Mouse (Mus musculus): ENCODE measurements at regions not wholly inside any gene's neighbourhood (a gene's known extent, or its start where the extent isn't known, plus 50 kb on each side); places are given as distances from the start of the nearest gene placed in this dataset.

DNA sequence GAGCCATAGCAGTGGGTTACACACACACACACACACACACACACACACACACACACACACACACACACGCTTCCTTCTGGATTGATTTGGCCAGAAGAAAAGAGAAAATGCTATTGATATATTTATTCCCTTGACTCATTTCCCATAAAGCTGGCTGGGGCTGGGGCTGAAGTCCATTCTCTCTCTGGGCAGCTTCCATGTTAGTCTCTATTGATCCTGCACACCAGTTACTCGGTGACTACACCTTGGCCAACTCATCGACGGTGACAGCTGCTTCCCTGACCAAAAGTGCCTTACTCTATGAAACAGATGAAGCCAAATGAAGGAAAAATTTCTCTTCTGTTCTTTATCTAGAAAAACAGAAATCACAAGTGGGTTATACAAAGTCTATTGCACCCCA, 82.1 kb downstream of the Snx18 start:
- no peak for DNase-seq (ENCODE audit: low spot score in 2 of 2)

DNA sequence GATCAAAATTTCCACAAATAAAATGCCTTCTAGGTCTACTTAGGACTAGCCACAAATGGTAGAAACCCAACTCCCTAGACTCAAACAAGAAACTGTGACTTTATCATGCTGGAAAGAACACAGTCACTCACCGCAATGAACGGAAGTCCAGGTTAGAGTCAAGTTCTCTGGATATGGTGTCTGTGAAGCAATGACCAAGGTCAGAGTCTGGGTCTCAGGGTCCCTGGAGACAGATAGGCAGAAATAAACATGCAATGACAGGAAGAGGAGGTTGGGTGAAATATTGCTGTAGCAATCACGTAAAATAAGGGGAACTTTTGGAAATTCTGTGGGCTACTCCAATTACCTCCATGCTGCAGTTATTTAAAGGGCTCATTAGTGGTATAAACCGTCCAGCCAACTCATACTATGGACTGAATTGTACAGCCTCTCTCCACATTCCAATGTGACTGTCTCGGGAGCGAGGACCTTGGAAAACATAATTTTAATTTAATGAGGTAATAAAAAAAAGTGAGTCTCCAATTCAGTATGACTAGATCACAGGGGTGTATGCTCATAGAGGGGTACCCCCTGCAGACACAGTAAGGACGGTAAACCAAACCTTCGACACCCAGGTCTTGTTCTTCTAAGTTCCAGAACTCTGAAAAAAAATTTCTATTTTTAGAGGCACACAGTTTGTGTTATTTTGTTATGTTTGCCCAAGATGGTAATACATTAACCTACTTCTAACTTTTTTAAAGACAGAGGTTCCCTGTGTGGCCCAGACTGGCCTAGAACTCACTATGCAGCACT, 83.5 kb downstream of the Snx18 start:
- DNase-seq (ENCODE audit: low spot score in 2 of 2) = no peak

DNA sequence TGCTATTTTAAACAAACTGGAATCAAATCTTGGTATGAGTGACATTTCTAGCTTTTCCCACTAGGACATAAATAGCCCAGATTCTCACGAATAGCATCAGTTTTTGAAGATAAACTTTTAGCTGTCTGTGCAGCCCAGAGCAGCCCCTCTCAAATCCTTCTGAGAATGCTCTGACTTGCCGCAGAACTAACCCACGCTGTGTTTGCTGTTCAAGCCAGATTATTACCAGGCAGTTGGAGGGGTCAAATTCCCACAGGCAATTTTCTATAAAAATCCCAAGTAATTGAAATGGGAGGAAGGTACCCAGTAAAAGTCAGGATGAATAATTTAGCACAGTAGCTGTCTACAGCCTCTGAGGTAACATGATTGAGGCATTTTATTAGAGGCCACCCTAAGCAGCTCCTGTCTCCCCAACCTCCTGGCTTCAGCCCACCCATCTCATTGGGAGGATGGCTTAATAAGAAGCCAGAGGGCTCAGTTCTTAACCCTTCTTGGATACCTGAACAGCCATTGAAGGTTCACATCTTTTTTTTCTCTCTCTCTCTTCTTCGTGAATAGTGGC, 84.4 kb downstream of the Snx18 start:
- DNase-seq (ENCODE audit: low spot score in 2 of 2) = no peak

DNA sequence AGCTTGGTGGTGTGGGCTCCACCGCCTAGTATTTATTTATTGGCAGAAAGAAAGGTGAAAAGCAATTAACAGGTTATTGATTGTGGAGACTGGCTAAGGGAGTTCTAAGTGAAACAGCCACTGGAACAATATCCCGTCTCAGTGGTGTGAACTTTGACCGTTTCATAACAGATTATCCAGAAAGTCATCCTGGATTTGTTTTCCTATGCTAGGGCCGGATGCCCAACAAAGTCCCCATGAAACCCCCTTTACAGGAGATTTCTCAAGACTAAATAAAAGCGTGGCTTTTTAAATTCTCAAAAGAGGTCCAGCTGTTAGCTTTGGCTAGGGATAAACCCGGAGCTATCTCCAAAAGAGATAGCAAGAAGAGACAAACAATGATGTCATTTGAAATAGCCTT, 91.4 kb downstream of the Snx18 start:
- DNase-seq (ENCODE audit: low spot score in 2 of 2) = no peak

DNA sequence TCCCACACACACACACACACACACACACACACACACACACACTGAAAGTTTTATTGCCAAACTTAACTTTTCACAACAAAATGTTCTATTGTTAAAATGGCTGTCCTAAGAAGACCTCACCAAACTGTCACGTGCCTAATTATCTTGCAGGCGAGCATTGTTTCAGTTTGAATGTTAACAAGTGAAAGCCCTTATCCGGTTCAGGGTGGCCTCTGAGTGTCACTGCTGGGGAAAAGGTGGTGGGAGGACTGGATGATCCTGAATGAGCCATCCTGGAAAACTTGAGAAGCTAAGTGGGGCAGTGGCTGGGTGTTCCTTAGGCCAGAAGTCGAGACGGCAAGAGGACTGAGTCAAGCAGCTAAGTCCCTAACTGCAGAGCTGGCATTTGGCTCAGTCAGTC, 94.9 kb downstream of the Snx18 start:
- no peak for DNase-seq (ENCODE audit: low spot score in 2 of 2)

DNA sequence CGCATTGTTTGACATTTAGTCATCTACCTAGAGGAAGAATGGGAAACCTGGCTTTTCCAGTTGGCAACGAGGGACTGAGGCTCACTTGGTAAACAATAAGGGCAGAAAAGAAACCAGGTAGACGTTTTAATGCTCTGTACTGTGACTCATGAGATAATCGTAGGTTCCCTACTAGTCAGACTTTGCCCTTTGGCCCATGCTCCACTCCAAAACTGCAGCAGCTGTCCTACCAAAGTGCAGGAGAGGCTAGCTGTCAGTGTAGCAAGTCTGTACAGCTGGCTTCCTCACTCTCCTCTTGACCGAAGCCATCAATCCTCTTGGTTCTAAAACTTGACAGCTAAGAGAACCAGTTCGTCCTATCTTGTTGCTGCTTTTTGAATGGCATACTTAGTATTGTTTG, 100.2 kb downstream of the Snx18 start:
- no peak for DNase-seq (ENCODE audit: low spot score in 2 of 2)

DNA sequence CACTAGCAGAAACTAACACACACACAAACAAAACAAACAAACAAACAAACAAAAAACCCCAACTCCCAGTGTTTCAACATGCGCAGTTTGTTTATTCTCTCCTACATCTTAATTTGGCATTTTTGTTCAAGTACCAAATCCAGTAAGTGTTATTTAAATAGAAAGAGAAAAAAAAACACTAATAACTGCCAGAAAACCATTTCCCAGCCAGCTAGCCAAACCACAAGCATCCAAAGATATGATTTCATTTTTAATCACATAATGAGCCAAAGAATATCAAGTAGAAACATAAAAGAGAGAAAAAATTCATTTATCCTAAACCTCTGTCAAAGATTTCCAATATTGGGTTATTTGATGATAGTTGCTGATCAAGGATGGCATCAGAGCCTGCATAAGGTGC, 102.3 kb downstream of the Snx18 start:
- no peak for DNase-seq (ENCODE audit: low spot score in 2 of 2)

DNA sequence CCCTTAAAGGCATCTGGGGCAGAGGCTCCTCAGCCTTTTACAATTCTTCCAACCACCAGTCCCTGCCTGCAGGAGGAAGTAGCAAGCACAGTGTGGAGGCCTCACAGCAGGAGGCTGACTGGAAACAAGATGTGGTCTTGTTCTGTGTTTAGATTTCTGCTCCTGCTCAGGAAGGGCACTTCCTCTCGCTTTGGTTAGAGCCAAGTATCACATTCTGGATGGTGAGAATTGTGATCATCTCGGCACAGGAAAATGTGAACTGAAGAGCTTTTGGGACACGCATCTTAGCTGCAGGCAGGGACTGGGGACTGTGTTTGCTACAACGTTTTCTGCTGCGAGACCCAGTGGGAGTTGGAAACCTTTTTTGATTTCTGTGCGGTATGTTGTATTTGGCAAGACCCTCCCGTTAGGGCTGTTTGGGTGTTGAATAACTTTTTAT, 103.2 kb downstream of the Snx18 start:
- DNase-seq (ENCODE audit: low spot score in 2 of 2) = peak; percentile 44 to 45

DNA sequence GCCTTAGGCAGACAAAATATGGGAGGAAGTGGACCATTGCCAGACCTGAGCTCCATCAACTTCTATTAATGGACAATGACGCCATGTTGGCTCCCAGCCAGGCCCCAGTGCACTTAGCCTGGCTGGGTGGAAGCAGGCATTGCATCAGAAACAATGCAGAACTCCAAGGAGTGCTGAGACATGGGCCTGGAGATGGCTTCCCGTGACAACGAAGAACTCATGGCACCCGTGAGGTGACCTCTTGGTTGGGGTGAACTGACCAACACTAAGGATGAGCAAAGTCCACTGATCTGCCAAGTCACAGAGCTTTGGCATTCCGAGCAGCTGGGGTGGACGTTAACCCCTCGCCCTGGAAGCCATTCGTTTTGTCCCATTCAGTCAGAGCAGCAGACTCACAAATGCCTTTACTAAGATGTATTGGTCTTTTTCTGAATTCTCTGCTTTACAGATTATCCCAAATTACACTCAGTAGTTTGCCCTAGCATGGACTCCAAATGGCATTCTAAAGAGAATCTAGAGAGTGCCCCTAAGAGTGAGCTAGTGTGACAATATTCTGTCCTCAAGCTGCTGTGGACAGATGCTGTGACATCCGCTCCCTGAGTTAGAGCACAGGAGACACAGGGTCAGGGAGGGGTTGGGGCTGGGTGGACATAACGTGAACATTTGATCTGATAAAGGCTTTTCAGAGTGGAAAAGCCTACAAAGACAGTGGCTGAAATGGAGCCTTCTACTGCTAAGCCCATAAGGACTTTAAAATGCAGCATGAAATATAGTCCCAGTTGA, 108.8 kb downstream of the Snx18 start:
- peak; percentile 53 to 62 for DNase-seq (ENCODE audit: low spot score in 2 of 2)

DNA sequence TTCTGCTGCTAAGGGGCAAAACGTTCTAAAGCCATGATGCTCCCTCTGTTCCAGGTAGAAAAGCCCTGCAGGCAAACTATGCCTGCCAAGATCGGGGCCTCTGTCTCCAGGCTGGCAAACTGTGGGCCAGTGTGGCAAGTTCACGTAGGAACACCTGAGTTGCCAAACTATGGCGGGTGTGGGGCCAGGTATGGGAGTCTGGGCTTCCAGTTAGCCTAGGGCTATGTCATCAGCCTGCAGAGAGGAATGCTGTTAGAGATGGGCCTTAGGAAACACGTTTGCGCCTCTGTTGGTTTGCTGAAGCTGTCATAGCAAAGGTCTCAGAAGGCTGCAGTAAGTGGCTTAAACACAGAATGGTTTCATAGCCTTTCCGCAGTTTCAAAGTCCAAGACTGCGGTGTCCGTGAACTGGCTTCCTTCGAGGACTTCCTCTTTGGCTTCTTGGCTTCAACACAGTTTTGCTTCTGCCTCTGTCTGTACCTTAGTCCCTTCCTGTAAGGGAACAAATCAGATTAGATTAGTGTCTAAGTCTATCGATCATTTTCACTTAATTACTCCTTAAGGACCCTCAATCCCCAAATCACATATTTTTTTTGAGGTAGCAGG, 110.1 kb downstream of the Snx18 start:
- DNase-seq (ENCODE audit: low spot score in 2 of 2) = no peak

DNA sequence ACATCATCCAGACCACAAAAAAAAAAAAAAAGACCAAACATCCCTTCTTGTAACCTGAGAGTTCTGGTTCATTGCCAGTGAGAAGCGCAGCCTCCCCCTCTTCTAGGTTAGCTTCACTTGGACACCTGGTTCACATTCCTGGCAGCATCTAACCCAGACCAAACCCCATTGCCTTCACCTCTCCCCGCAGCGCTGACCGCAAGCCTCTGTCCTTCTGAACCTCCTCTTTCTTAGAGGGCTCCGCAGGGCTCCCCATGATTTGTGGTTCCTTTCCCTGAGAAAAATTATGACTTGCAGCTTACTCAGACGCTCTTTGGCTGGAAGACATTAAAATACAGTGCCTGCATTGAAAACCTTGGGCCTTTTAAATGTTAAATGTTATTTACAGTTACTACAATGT, 115.8 kb downstream of the Snx18 start:
- no peak for DNase-seq (ENCODE audit: low spot score in 2 of 2)

DNA sequence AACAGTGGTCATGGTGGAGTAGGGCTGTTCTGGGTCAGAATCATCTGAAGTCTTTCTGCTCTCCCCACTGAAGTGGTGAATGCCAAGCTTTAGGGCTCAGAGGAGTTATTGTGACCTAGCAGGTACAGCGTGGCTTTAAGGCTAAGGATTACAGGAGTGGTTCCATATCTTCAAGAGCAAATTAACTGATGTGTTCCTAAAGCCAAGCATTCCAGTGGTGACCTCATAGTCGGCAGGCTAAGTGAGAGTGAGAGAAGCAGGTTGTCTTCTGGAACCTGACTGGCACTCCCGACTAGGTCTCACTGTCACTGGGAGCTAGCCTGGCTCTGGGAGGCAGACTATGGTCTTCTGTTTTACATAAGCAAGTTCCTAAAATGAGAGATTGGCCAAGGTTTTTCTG, 116.3 kb downstream of the Snx18 start:
- DNase-seq (ENCODE audit: low spot score in 2 of 2) = no peak

DNA sequence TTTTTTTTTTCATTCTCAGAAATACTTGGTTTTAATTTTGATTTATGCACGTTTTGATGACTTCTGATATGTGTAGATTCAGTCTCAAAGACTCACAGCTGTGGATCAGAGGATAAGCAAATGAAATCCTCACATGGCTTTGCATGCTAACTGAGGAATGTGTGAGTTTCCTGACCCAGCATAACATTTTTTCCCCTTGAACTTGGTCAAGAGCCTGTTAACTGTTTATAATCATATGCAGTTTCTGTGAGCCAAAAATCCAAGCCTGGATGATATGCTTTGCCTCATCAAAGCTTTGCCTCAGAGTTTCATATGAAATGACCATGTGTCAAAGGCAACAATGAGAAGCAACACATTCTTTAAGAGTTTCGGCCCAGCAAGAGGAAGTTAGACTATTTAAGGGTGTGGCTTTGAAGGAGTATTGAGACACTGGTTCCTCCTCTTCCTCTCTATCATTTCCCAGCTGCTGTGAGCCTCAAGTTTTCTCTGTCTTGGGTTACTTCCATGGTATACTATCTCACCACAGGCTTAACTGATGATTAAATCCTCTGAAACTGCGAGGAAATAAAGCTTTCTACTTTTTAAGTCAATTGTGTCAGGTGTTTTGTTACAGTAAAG, 117.9 kb downstream of the Snx18 start:
- no peak for DNase-seq (ENCODE audit: low spot score in 2 of 2)

DNA sequence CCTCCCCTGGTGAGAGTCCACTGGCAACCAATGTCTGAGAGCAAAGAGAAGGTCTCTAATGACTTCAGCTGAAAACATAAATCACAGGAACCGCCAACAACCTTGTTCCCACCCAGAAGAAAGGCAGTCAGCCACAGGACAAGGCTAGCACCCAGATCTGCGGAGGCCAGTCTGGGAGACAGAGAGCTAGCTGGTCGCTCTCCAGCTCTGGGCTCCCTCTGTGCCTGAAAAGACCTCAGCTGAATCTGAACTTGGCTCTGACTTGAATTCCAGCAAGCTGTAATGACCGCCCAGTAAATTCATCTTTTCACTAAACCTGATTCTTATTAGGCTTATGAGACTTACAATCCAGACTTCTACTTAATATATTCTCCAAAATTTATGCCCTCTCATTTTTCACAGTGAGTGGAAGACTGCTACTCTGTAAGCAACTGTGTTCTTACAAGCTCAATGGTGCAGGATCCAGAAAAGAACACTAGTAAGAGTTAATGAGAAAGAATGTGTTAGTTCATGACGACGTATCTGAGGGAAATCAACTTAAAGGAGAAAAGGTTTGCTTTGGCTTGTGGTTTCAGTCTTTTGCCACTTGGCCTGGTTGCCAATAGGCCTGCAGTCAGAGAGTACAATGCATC, 119.2 kb downstream of the Snx18 start:
- no peak for DNase-seq (ENCODE audit: low spot score in 2 of 2)

DNA sequence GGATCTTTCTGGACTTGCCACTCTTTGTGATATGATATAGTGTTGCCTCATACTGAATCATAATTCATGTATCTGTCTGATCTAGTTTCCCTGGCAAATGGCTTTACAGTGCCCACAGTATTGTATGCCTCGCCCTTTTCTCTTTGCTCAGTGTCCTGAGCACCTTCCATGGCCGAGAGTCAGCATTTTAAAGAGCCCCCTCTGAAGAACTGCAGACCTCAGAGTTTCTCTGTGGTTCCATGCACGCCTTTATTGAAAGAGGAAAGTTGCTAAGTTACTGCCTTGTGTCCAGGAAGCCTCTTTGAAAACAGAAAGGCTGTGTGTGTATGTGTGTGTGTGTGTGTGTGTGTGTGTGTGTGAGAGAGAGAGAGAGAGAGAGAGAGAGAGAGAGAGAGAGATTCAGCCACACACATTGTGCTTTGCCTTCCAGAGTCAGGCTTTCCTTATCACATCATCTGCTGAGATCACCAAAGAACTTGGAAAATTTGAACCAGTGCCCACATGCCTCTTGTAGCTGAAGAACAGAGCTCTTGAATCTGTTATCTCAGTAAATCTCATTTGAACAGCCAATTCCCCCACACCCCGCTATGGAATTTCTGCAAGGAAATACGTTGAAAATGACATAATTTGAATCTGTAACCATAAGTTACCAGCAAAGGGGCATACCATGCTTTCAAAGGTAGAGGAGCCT, 122.6 kb downstream of the Snx18 start:
- no peak for DNase-seq (ENCODE audit: low spot score in 2 of 2)

DNA sequence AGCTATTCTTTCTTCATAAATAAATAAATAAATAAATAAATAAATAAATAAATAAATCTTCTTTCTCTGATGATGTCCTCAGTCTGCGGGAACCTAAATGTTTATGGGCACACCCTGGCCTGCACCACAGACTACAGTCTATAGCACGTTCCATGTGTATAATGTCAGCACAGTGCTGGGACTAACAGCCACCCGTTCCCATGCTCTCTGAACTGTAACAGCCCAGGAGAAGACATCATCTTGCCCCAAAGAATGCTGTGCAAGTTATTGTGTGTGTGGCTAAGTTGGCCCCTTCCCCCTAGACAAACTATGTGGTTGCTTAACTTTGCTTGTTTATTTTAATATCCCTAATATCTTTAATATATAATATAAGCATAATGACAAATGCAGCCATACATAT, 123.2 kb downstream of the Snx18 start:
- DNase-seq (ENCODE audit: low spot score in 2 of 2) = no peak

DNA sequence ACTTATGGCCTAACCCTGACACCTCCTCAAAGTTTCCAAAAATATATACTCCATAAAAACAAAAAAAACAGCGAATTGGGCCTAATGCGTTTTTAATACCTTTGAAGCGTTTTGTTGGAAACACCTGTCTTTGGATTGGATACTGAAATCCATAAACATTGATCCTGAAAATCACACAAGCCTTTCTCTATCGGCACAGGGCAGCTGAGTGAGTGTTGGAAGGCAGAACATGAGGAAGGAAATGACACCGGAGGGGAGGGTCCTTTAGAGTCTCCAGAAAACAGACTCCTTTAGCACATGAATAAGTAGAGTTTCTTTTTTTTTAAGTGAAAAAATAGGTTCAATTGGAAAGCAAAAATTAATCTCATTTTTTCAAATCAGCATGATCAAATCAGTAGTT, 123.7 kb downstream of the Snx18 start:
- DNase-seq (ENCODE audit: low spot score in 2 of 2) = no peak

DNA sequence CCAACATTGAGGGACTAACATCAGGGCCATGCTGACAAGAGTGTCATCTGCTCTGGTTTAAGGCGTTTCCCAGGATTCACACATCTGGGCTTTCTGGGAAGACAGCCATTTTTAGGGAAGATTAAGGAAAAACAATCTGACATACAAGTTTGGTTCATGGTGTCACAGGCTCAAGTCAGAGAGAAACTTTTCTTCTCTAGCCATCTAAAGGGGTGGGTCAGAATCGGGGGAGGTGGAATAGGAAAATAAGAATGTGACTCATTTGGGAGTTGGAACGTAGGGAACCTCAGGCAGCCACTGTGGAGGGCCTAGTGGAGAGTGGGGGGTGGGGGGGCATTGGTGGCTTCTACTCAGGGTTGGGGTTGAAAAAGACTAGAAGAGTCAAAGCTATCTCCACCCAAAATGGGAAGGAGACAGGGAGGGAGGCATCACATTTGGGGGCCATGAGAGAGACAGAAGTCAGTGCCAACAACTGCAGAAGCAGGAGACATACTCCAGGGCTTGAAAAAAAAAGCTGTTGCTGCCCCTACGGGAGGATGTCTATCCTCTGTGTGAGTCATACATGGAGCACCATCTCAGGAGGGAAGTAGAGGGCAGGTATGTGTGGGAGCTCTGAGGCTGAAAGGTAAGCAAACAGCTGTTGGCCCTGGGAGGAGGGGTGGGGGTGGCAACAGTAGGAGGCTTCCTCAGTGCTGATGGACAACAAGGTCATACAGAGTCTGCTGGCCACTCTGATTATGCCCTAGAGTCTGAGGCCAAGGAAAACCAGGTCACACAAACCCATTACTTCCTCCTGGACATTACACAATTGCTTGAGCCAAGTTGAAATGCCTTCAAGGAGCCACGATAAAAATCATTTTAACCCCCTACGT, 128.2 kb downstream of the Snx18 start:
- DNase-seq (ENCODE audit: low spot score in 2 of 2) = no peak

DNA sequence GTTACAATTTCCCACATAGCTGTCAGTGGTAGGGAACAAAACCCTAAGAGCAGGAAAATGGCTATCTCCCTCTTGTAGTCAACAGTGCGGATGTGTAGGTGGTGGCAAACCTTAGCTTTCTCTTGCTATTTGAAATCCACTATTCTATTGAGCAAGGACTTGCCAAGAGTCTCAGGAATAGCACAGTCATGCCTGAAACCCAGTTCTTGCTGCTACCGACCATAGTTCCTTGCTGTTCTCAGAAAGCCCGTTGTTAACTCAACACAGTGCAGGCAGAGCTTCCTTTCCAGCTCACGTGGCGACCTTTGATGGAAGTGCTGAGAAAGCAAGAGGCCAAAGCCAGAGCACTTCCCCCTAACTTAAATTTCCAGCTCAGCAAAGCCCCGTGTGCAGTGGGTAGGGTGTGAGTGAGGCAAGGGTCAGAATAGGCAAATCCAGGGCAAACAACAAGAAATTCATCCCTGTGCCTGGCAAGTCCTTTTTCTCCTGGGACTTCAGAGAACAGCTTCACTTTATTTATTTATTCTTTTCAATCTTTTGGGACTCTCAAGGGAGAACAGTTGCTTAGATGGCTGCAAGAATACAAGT, 131.9 kb downstream of the Snx18 start:
- no peak for DNase-seq (ENCODE audit: low spot score in 2 of 2)

DNA sequence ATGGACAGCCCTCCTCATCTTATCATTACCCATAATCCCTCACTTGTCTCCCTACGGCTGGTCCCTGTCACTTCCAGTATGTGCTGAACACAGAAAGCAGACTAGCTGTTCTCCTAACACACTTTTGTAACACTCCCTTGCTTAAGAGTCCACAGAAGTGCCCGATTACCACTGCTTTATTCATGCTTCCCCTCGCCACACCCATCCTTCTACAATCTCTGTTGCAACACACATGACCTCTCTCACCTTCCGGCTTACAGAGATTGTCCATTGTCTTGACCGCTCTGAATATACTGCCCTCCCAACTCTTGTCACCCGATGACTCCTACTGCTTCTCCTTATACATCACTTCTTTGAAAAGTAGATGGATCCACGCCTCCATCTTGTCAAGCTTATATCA, 132.9 kb downstream of the Snx18 start:
- no peak for DNase-seq (ENCODE audit: low spot score in 2 of 2)

All from frontal cortex, postnatal 10 days (tissue).